Mouse (Mus musculus): Measurements from ENCODE around the gene Pcyt1b. TPM values are rescaled to one million over a fixed set of nuclear protein-coding genes. Genes with fewer than 3 reads are reported as not detected.

Gene Pcyt1b
- polyA plus RNA-seq, 2 experiments: 4.8 to 8.3 TPM

DNA sequence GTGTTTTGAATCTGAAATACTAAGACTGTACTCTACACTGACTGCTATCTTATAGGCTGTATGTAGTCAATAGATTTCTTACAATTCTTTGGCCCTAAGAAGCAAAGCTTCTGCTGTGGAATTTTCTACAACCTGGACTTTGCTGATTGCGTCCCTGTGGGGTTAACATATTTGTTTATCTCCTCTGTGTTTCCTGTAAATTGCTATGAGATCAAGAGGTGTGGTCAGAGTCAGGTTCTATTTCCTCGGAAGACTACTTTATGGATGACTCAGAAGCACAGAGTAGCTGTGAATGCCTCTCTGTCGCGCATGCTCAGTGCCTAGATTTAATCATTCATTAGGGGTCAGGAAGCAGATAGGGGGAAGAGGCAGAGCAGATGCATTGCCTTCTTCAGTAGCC, 10.1 kb downstream of the Pcyt1b start:
- 21% methylated on average over 4 of the region's 4 CpGs for WGBS (ENCODE audit: insufficient replicate concordance)
- Histone ChIP-seq H3K27ac (no peak overlapping the region; the same call in 1 of the 2 replicates), H3K36me3 (replicated peaks; ENCODE audit: control insufficient read depth, insufficient read depth, low read depth) (no peaks in the 10 kb centered on the region), H3K4me1 (replicated peaks; ENCODE audit: control insufficient read depth in 2 of 2, insufficient read depth in 2 of 2, low read length in 1 of 2) (peaks cover 8 to 11% of the 10 kb centered on the region in 2 experiments), H3K9ac (replicated peaks) (no peak overlapping the region), H3K9me3 (ENCODE audit: control insufficient read depth, low read length) (no peaks in the 10 kb centered on the region), H3K4me3 (ENCODE audit: insufficient read depth in 1 of 2, low read depth in 2 of 2, low read length in 2 of 2) (no peak overlapping the region), H3K27me3 (ENCODE audit: control insufficient read depth, insufficient read depth, low read length) (no peaks in the 10 kb centered on the region), H3K4me2 (ENCODE audit: low read depth) (no peak overlapping the region)
- ATAC-seq (ENCODE audit: insufficient read depth): peak; percentile 66; the same call in 1 of the 2 replicates
- peak in 2 of 3 experiments; percentile 14 to 66 for DNase-seq (ENCODE audit: low read depth in 3 of 3, low spot score in 3 of 3)
- TF ChIP-seq CTCF (IDR thresholded peaks at IDR 0.05; ENCODE audit: low read depth): no peak
- no peak for TF ChIP-seq EP300 (IDR thresholded peaks at IDR 0.05; ENCODE audit: low read depth)

GRCm38 (mm10) chrX:93674432-93674831, 19.8 kb downstream of the Pcyt1b start:
- ATAC-seq (ENCODE audit: insufficient read depth): peak; percentile 21; the same call in 1 of the 2 replicates
- DNase-seq (ENCODE audit: low read depth in 3 of 3, low spot score in 3 of 3): no peak
- Histone ChIP-seq H3K27ac (peak overlapping the region; percentile 98), H3K9ac (replicated peaks) (peak overlapping the region; percentile 55), H3K36me3 (replicated peaks; ENCODE audit: control insufficient read depth, insufficient read depth, low read depth) (no peaks in the 10 kb centered on the region), H3K4me3 (ENCODE audit: insufficient read depth in 1 of 2, low read depth in 2 of 2, low read length in 2 of 2) (peak overlapping the region; percentile 42 to 49), H3K9me3 (ENCODE audit: control insufficient read depth, low read length) (no peaks in the 10 kb centered on the region), H3K4me1 (replicated peaks; ENCODE audit: control insufficient read depth in 2 of 2, insufficient read depth in 2 of 2, low read length in 1 of 2) (peaks cover 11 to 19% of the 10 kb centered on the region in 2 experiments), H3K27me3 (ENCODE audit: control insufficient read depth, insufficient read depth, low read length) (no peaks in the 10 kb centered on the region), H3K4me2 (ENCODE audit: low read depth) (peak overlapping the region; percentile 72)
- TF ChIP-seq CTCF (IDR thresholded peaks at IDR 0.05; ENCODE audit: low read depth) (no peak), EP300 (IDR thresholded peaks at IDR 0.05; ENCODE audit: low read depth) (no peak)
- 24% methylated on average over 3 of the region's 3 CpGs for WGBS (ENCODE audit: insufficient replicate concordance)

DNA sequence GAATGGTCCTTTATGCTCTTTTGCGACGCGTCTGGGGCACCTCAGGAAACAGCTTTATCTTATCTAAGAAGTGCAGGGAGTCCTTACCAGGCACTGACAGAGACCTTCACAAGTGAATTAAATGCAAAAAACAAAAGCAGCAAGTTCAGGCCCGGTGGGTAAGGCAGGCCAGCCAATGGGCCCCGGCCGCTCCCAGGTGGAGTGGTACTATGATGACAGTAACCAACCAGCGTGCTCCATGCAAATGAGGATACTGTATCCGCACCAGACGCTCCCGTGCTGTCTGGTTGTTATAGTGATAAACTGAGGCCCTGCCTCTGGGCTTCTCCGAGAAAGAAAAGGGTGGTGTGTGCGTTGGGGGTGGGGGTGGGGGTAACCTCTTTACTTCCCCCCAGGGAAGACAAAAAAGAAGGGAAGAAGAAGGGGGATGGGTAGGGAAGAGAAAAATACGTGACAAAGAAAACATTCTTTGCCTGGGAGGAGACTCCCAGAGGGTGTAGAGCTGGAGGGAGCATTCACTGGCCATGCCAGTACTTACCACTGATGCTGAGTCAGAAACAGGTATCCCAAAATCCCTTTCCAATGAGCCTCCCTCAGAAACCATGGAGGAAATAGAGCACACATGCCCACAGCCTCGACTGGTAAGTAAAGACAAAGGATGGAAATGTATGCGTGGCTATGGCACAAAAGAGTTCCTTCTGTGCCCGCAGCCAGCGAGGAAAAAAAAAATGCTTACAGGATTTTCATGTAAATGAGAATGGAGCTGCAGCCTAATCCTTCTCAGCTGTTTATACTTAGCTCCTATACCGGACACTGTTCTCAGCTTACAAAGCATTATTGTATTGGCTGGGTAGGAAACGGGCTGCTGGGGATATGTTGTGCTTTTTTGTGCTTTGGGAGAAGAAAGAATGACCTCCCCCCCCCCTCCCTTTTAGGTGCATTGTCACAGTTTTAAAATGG, 20.5 kb downstream of the Pcyt1b start:
- ATAC-seq (ENCODE audit: insufficient read depth): peak; percentile 100
- Histone ChIP-seq H3K36me3 (replicated peaks; ENCODE audit: control insufficient read depth, insufficient read depth, low read depth) (no peaks in the 10 kb centered on the region), H3K27ac (peak overlapping the region; percentile 98), H3K4me1 (replicated peaks; ENCODE audit: control insufficient read depth in 2 of 2, insufficient read depth in 2 of 2, low read length in 1 of 2) (peaks cover 11 to 19% of the 10 kb centered on the region in 2 experiments), H3K9ac (replicated peaks) (peak overlapping the region; percentile 78), H3K4me3 (ENCODE audit: insufficient read depth in 1 of 2, low read depth in 2 of 2, low read length in 2 of 2) (peak overlapping the region; percentile 62 to 91), H3K9me3 (ENCODE audit: control insufficient read depth, low read length) (no peaks in the 10 kb centered on the region), H3K27me3 (ENCODE audit: control insufficient read depth, insufficient read depth, low read length) (no peaks in the 10 kb centered on the region), H3K4me2 (ENCODE audit: low read depth) (peak overlapping the region; percentile 72)
- TF ChIP-seq EP300 (IDR thresholded peaks at IDR 0.05; ENCODE audit: low read depth) (peak; percentile 81), CTCF (IDR thresholded peaks at IDR 0.05; ENCODE audit: low read depth) (no peak)
- WGBS (ENCODE audit: insufficient replicate concordance): 10% methylated on average over 19 of the region's 19 CpGs
- DNase-seq (ENCODE audit: low read depth in 3 of 3, low spot score in 3 of 3): peak; percentile 82 to 88 (median 87)

- no peaks in the 10 kb centered on the region for H3K9me3 ChIP-seq (ENCODE audit: control insufficient read depth, low read length)
- no peaks in the 10 kb centered on the region for H3K27me3 ChIP-seq (ENCODE audit: control insufficient read depth, insufficient read depth, low read length)
- ATAC-seq (ENCODE audit: insufficient read depth): no peak
- 32% methylated on average over 2 of the region's 2 CpGs for WGBS (ENCODE audit: insufficient replicate concordance)
- H3K4me2 ChIP-seq (ENCODE audit: low read depth): peak overlapping the region; percentile 72
- TF ChIP-seq EP300 (IDR thresholded peaks at IDR 0.05; ENCODE audit: low read depth) (no peak), CTCF (IDR thresholded peaks at IDR 0.05; ENCODE audit: low read depth) (no peak)
- peak overlapping the region; percentile 62 to 91; a peak in 3 of 4 replicates for H3K4me3 ChIP-seq (ENCODE audit: insufficient read depth in 1 of 2, low read depth in 2 of 2, low read length in 2 of 2)
- H3K4me1 ChIP-seq (replicated peaks; ENCODE audit: control insufficient read depth in 2 of 2, insufficient read depth in 2 of 2, low read length in 1 of 2): peaks cover 11 to 19% of the 10 kb centered on the region in 2 experiments
- no peaks in the 10 kb centered on the region for H3K36me3 ChIP-seq (replicated peaks; ENCODE audit: control insufficient read depth, insufficient read depth, low read depth)
- peak overlapping the region; percentile 93 for H3K27ac ChIP-seq
- peak in 1 of 3 experiments; percentile 13 for DNase-seq (ENCODE audit: low read depth in 3 of 3, low spot score in 3 of 3)
- peak overlapping the region; percentile 78 for H3K9ac ChIP-seq (replicated peaks)
Observed at GRCm38 (mm10) chrX:93676228-93676627, 21.6 kb downstream of the Pcyt1b start.

DNA sequence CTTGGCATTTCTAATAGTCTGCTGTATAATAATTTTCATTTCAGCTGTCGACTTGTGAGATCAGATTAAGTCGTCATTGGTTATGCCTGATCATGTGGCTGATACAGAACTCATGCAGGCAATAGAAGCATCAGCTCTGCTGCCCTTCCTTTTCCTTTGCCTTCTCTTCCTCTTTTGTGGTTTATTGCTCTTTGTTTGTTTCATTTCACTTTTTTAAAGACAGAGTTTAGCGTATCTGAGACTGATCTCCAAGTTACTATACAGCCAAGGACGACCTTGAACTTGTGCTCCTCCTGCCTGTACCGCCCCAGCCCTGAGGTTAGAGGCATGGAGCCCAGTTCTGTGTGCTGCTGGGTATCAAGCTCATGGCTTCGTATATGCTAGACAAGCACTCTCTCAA, 34.6 kb downstream of the Pcyt1b start:
- Histone ChIP-seq H3K27ac (no peak overlapping the region), H3K4me1 (replicated peaks; ENCODE audit: control insufficient read depth in 2 of 2, insufficient read depth in 2 of 2, low read length in 1 of 2) (peaks cover 0 to 6% of the 10 kb centered on the region in 2 experiments; a peak in 1 of 4 replicates), H3K27me3 (ENCODE audit: control insufficient read depth, insufficient read depth, low read length) (no peaks in the 10 kb centered on the region), H3K4me2 (ENCODE audit: low read depth) (no peak overlapping the region), H3K9ac (replicated peaks) (no peak overlapping the region), H3K9me3 (ENCODE audit: control insufficient read depth, low read length) (no peaks in the 10 kb centered on the region), H3K4me3 (ENCODE audit: insufficient read depth in 1 of 2, low read depth in 2 of 2, low read length in 2 of 2) (no peak overlapping the region), H3K36me3 (replicated peaks; ENCODE audit: control insufficient read depth, insufficient read depth, low read depth) (no peaks in the 10 kb centered on the region)
- DNase-seq (ENCODE audit: low read depth in 3 of 3, low spot score in 3 of 3): no peak
- no peak for TF ChIP-seq CTCF (IDR thresholded peaks at IDR 0.05; ENCODE audit: low read depth)
- no peak for TF ChIP-seq EP300 (IDR thresholded peaks at IDR 0.05; ENCODE audit: low read depth)
- no peak for ATAC-seq (ENCODE audit: insufficient read depth)
- WGBS (ENCODE audit: insufficient replicate concordance): 30% methylated on average over 6 of the region's 6 CpGs
